Mouse (Mus musculus) left cerebral cortex, postnatal 25 days (tissue): ENCODE measurements around the gene Gm42372. TPM values are rescaled to one million over a fixed set of nuclear protein-coding genes. Genes with fewer than 3 reads are reported as not detected.

Experiments
- DNase-seq, 2 experiments: peaks; one replicate each; pipeline ENCODE4 v3.0.0; 2022; ENCODE audit warnings: low spot score in 2 of 2, mixed read lengths in 1 of 2
- intact Hi-C: fragments of 180-260 bp; cut with DNase I; formaldehyde crosslinking; loops from one replicate; pipeline ENCODE4 v1.15.1; 2025
- total RNA-seq, 2 experiments: library from RNA; stranded (reverse); gene quantifications; 2 replicates each; pipeline ENCODE4 v1.2.3; 2021

The Gm42372 gene
- total RNA-seq, 2 experiments from 2014 or later: 62.3 to 64.9 TPM

DNA sequence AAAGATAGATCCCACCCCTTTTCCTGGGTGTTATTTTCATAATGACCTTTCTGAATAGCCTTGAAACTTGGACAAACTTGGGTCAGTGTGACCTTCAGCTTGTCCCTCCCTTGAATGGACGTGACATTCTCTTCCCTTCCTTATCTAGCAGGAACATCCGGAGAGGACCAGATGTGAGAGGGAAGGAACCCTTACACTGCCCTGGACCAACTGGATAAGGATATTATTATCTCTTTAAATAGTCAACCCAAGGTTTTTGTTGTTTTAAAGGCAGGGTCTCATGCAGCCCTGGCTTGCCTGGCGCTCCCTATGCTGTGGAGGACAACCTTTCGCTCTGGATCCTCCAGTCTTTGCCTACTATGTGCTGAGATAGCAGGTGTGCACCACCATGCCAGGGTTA is 16.3 kb downstream of the Gm42372 start:
- intact Hi-C loops: no loop called here
- DNase-seq: no peak

DNA sequence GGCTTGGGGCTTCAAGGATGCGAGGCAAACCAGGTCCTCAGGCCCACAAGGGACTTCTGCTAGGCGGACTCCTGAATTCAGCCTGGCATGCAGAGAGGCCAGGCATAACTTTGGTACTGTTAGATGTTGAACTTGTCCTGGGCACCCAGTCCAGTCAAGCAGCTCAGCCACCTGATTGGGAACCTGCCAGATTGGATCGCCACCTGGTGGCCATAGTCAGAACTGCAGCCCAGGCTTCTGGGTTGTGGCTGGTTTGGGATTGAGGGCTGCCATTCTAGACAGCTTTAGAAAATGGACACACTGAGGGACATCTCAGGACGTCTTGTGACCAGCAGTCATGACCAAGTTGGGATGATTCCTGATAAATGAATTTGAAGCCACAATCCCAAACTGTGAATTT is 16.8 kb downstream of the Gm42372 start:
- intact Hi-C loops: no loop called here
- peak; percentile 86 to 89 for DNase-seq

DNA sequence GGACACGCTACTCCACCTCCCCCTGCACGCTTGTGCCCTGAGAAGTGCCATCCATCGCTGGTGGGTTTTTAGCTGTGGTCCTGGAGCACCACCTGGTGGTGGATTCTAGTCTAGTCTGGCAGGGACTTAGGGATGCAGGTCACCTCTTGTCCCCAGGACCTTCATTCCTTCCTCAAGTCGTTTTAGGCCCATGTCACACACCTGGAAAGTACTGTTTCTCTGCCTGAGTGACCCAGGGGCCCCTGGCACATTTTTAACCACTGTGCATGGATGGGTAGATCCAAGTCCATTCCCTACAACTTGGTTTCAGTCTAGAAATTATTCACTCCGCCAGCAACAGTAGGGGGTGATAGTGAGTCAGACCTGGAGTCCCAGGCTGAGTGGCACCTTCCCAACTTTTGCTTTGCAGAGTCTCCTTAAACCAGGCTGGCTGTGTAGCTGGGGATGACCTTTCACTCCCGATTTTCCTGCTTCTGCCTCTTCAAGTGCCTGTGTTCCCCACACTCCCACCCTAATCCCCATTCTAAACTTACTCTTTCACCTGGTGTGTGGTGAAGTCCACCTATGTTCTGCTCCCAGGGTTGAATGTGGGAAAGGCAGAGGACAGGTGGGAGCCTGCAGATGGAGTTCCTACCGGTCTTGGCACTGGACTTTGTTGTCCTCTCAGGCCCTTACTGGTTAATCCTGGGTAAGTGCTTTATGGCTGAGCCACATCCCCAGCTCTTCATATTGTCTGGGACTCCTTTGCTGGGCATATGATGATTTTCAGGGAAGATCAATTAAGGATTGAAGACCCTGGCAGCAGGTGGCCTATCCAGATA is 19.7 kb downstream of the Gm42372 start:
- peak; percentile 82 to 87 for DNase-seq
- intact Hi-C loops: loop anchor here (1.0 to 2.0 kb wide), 4 partner anchors 50 to 70 kb away; no protein-coding TSS in a partner anchor

DNA sequence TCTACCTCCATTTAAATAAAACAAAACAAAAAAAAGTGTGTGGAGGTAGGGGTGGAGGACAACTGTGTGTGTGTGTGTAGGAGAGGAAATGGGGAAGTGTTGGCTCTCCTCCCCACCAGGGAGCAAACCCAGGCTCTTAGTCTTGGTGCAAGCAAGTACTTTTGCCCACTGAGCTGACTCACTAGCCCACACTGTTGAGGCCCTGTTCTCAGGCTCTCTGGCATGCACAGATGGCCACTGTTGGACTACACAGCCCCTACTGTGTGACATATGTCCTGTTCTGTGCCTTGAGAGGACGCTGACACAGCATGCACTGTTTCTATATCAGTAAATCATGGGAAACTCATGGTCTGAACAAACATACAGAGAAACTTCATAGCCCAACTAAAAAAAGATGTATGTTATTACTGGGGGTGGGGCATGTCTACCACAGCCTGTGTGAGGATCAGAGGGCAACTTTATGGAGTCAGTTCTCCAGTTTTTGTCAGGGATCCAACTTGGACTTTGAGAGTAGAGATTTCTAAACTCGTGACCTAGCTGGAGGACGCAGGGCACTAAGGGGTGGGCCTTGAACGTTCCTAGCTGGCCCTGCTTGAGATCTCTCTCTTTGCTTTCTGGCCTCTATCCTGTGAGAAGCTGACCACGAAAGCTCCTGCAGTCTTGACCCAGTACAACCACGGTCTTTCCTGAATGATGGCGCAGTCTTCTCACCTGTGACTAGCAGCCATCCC is 20.5 kb downstream of the Gm42372 start:
- peak in 1 of 2 experiments; percentile 41 for DNase-seq
- intact Hi-C loops: loop anchor here (2.0 kb wide), 1 partner anchor 49 kb away; no protein-coding TSS in a partner anchor

DNA sequence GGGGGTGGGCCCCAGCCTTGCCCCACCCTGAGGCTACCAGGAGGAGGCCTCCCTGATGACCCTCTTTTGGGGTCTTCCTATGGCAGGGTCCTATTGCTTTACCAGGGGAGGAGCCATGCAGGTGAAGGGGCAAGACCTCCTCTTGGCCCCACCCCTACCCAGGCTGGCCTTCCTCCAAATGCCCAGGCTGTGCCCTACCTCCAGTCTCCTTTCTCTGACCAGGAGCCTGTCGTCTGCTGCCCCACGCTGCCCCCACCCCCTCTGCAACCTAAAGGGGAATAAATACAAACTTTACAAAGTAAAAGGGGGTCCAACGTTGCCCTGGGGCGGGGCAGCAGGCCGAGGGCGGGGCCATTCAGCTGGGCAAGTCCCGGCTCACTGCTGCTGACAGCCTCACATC is 21.8 kb downstream of the Gm42372 start:
- no peak for DNase-seq
- intact Hi-C loops: no loop called here

DNA sequence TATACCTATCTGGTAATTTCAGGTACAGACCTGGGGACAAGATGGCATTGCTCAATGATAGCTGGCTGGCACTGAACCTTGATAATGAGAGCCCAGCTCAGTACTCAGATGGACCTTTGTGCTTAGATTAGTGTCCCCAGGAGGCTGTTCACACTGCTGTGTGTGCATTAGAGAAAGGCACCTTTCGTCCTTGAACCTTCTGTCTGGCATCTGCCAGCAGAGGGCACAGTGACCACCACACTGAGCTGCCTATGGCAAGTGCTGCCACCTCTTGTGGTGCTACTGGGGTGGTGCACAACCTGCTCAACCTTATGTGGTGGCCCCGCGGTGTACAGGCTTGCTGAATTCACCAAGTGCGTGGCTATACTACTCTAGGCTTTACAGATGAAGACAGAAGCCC is 24.4 kb downstream of the Gm42372 start:
- intact Hi-C loops: no loop called here
- DNase-seq: no peak

DNA sequence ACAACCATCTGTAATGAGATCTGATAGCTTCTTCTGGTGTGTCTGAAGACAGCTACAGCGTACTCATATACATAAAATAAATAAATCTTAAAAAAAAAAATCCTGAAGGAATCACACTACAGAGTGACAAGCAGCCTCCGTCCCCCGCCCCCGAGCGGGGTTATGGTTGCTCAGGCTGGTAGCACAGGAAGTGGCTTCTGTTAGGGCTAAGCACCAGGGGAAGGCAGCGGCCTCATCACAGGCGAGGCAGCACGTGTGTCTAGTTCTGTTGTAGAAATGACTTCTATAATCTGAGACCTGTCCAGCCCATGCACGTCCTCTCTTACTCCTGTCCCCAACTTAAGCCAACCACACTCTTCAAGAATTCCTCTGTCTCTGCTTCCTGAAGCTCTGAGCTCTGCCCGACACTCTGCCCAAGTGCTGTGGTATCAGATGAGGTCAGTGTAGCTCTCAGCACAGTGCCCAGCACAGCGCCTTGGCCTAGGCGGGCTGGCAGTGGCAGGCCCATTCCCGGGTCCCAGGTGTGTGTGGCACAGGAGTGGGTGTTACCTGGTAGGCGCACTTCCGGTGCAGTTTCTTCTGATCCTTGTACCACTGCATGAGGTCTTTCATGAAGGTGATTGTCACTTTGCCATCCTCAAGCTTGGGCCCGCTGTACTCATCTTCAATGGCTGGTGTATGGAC is 26.6 kb downstream of the Gm42372 start:
- intact Hi-C loops: no loop called here

DNA sequence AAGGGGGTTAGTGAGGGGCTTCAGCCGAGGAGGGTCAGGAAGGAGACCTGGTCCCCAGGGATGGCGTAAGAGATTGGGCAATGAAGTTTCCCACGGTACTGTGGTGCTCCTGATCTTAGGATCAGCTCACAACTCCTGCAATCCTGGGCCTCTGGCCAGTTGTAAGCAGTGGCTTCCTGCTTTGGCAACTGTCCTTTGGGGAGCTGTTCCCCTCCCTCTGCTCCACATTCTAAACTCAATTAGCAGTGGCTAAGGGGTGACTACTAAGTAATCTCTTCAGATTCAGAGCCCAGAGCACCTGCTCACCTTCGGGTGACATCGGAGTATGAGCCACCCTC is 27.1 kb downstream of the Gm42372 start:
- DNase-seq: no peak
- intact Hi-C loops: no loop called here

More for the DNA sequence above, 26.6 kb downstream of the Gm42372 start:
- DNase-seq: no peak

DNA sequence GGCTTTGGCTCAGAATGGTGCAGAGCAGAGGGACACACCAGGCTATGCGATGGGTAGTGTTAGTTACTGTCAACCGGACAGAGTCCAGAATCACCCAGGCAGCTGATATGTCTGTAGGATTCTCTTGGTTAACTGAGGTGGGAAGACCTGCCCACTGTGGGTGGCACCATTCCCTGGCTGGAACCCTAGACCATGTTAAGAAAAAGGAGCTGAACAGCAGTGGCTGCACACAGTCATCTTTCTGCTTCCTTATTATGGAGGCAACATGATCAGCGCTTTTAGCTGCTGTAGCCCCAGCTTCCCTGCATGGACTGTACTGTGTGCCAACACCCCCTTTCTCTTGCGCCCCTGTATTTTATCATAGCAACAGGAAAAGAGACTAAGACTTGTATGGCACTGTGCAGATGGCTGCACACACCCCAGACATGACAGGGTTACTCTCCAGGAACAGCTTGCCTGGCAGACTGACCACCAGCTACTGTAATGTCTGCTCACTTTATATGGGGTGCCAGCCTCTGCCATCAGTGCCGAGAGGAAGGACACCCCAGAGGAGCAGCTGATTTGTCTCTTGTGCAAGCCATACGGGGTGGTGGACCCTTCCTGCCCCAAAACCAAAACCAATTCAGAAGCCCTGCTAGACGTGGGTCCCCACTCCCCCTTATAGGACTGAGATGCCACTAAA is 29.2 kb downstream of the Gm42372 start:
- intact Hi-C loops: no loop called here

DNA sequence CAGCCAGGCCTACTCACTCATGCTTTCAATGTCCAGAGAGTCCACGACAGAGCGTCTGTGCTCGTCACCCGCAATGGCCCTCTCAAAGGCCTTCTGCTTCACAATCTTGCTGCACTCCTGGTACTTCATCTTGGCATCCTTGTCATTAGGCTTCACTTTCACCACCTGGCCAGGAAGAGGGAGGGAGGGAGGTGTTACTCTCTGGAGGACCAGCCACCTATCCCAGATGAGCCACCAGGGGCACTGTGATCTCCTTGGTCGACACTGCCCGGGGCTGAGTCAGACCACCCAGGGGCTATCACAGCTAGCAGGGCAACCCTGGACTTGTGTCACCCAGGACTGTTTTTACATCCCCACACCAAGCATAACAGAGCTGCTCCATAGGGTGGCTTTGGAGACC is 32.5 kb downstream of the Gm42372 start:
- intact Hi-C loops: no loop called here
- no peak for DNase-seq

More for the DNA sequence above, 29.2 kb downstream of the Gm42372 start:
- no peak for DNase-seq

DNA sequence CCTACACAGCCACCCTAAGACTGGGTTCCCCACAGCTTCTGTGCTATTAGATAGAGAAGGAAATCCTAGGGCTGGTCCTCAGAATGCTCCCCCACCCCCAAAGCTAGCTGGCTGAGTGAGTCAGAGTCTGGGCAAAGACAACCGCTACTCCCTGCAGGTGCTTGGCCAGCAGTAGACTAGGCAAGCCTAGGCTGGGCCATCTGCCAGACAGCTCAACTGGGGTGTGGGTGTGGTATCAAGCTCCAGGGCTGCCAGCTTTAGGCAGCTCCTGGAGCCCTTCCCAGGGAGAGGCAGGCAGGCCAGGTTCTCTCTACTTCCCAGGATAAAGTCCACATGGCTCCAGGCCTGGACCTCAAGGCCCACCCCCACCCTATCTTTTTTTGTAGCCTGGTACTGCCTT is 34.1 kb downstream of the Gm42372 start:
- intact Hi-C loops: loop anchor here (1.0 kb wide), 1 partner anchor 10 kb away; the partner anchor contains the start of gene Ppp5c
- peak; percentile 91 to 99 for DNase-seq

DNA sequence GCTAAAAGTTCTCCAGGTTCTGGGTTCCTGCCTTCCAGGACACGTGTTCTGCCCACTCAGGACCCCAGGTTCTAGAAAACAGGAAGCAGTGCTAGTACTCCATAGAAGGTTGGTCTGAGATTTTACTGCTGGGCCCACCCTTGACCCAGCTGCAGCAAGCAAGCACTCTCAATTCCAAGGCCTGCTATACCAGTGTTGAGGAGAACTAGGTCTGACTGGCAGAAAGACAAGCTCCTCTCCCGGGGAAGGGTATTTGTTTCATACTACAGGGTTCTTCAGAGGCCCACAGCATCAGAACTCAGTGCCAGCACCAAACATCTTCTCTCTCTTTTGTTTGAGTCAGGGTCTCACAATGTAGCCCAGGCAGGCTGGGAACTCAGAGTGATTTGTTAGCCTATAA is 35.0 kb downstream of the Gm42372 start:
- DNase-seq: no peak
- intact Hi-C loops: loop anchor here (1.0 kb wide), 2 partner anchors 9 to 26 kb away; partner anchors contain the start of gene Ppp5c

DNA sequence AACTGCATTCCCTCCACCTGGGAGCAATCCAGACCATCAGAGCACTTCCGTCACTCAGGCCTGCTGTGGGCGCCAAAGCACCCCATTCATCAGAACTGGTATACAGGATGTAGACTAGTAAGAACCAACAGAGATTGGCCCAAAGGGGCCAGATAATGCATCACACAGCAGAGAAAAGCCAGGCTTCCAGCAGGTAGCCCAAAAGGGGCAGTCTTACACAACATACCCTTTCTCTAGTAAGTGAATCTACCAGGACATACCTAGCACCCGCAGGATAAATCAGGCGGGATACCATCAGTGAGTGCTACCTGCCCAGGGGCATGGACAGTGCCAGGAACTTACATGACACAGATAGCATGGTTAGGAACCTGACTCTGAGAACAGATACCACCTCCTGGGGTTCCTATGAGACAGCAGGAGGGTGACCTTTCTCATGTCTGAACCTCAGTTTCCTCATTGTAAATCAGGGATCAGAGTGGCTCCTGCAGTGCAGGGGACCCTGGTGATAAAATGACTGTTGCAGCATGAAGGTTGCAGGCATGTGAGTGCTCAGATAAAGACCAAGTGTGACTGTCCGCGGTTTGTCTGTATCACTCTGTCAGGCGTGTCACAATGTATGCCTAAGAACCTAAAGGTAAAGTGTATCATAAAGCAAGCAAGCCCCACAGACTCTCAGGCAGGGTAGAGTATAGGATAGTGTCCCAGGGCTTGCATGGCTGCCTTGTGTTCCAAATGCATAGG is 36.7 kb downstream of the Gm42372 start:
- intact Hi-C loops: no loop called here
- no peak for DNase-seq

DNA sequence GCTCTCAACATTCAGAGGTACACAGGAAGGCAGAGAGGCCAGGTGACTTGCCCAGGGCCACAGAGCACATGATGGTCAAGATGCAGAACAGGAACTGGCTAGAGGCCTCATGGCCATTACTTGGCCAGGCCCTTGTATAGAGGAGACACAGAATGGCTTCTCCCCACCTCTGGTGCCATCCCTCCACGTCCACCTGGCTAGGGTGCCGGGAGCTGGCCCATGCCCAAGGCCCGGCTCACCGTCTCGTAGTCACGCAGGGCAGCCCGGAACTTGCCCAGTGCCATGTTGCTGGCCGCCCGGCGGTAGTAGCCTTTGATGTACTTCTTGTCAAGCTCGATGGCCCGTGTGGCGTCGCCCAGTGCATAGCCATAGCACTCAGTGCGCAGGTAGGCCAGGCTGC is 39.3 kb downstream of the Gm42372 start:
- intact Hi-C loops: no loop called here
- no peak for DNase-seq

DNA sequence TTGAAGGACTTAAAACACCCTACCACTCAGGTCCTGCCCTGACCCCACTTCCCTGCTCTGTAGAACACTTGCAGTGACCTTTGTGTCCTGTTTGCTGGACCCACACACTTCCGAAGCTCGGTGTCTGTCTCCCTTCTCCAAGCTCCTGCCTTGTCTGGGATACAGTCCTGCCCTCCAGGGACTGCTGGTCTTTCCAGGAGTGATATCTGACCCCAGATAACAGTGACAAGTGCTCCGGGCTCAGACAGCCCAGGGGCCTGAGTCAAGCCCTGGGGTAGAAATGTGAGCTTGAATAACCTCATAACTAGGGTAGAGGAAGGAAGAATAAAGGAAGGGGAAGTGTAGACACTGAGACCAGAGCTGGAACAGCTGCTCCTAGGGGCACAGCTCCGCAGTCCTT is 40.8 kb downstream of the Gm42372 start:
- no peak for DNase-seq
- intact Hi-C loops: no loop called here

DNA sequence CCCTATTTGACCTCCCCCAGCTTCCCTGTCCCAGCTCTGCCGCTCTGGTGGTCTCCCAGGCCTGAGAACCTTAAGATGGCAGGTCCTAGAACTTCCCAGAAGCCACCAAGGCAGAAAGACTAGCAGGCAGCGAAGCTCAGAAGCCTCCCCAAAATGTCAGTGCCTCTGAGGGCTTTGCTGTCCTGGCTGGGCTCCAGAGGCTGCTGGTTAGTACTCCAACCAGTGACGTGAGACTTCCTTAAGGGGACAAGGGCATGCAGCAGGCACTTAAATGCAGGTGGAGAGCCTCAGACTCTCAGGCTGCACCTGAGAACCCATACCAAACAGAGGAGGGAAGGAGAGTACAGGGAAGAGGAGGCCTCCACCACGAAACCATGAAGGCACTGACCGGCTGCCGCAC is 41.3 kb downstream of the Gm42372 start:
- intact Hi-C loops: no loop called here
- DNase-seq: no peak

DNA sequence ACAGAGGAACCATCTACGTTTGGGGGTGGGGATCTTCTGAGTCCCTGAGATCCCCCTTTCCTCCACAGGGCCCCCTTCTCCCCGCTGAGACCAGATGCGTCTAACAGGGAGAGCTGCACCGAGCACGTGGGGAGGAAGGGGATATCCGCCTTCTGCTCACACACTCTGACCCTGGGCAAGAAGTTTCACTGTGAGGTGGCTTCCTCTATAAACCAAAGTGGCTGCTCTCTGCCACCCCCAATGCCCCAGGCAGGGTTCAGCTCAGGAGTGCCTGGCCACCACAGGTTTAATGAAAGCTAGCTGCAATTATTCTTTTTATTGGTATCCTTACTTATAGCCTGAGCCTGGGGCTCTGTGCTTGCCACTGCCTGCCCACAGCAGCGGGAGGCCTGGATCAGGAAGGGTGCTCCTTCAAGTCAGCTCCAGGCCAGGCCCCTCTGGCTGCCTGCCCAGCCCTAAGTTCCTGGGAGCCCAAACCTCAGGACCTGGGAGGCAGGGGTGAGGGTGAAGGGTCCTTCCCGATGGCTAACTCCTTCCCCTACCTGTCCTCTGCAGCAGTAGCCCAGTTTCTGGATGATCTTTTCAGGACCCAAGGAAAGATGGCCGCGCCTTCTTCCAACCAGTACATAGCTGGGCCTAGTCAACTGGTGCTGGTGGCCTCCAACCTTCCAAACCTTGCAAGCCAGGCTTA is 42.1 kb downstream of the Gm42372 start:
- peak in 1 of 2 experiments; percentile 8 for DNase-seq
- intact Hi-C loops: no loop called here

DNA sequence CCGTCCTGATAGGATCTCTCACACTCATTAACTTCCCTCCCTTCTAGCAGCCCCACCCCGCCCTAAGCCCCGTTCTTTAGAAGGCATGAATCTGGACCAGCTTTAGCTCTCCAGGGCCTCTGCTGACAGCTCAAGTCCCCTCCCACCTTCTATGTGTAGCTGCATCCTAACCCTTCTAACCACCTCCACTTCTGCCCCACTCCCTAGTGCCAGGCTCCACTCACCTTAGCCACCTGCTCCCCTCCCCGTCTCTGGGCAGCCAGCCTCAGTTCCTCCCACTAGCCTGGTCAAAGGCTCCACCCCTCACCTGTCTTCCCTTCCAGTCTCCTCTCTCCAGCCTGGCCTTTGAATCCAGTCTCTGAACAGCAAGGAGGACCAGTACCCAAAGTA is 42.6 kb downstream of the Gm42372 start:
- intact Hi-C loops: no loop called here
- no peak for DNase-seq
